Mouse (Mus musculus) hindbrain, embryonic 12.5 days (tissue): ENCODE results near the gene Esrrg. TPM values are rescaled to one million over a fixed set of nuclear protein-coding genes. Genes with fewer than 3 reads are reported as not detected.
A peak's percentile ranks its signal among the peaks of the same experiment; 100 is the strongest.

Experiments used
- ATAC-seq: fragments of 200-750 bp; cut with Nextera tagmentation; 2 replicates; pipeline ENCODE4 v1.8.0; 2017; ENCODE audit warnings: moderate TSS enrichment; ENCODE audit not compliant: low FRiP score
- H3K27ac ChIP-seq: fragments of 300-500 bp; sonication (generic); 2 replicates; pipeline ENCODE4 v1.5.1; 2016; ENCODE audit warnings: mild to moderate bottlenecking
- H3K27me3 ChIP-seq: fragments of 300-500 bp; sonication (generic); 2 replicates; pipeline ENCODE4 v1.6.1; 2016; ENCODE audit warnings: mild to moderate bottlenecking
- H3K36me3 ChIP-seq: fragments of 300-500 bp; sonication (generic); 2 replicates; pipeline ENCODE4 v1.6.1; 2016; ENCODE audit warnings: mild to moderate bottlenecking
- H3K4me1 ChIP-seq: fragments of 300-500 bp; sonication (generic); 2 replicates; pipeline ENCODE4 v1.6.1; 2016
- H3K4me2 ChIP-seq: fragments of 300-500 bp; sonication (generic); replicated peaks from 2 replicates; pipeline ENCODE4 v1.6.1; 2016; ENCODE audit warnings: mild to moderate bottlenecking
- H3K4me3 ChIP-seq: fragments of 300-500 bp; sonication (generic); 2 replicates; pipeline ENCODE4 v1.5.1; 2016; ENCODE audit warnings: mild to moderate bottlenecking
- H3K9ac ChIP-seq: fragments of 300-500 bp; sonication (generic); 2 replicates; pipeline ENCODE4 v1.6.1; 2016; ENCODE audit warnings: mild to moderate bottlenecking, moderate library complexity
- H3K9me3 ChIP-seq: fragments of 300-500 bp; sonication (generic); replicated peaks from 2 replicates; pipeline ENCODE4 v1.6.1; 2016; ENCODE audit warnings: mild to moderate bottlenecking
- WGBS: fragments of 180-500 bp; shearing (Covaris S2); methylation state at CpG from one replicate; pipeline ENCODE4 v1.1.7; 2016; 5-methylcytosine and 5-hydroxymethylcytosine counted together
- polyA plus RNA-seq: library from polyadenylated mRNA; unstranded; fragments of >200 nt; fragmentation: Nextera tagmentation; extraction: Ambion mirVana; gene quantifications from 2 replicates; pipeline ENCODE4 v1.2.1, GENCODE M21; 2016

The Esrrg gene
- polyA plus RNA-seq, 1 experiment from 2014 or later = 19.3 TPM

GRCm38 (mm10) chr1:187907407-187907806, 298.8 kb downstream of the Esrrg start:
- ATAC-seq = no peak
- no peaks in the 10 kb centered on the region for H3K36me3 ChIP-seq
- H3K4me3 ChIP-seq = no peak overlapping the region
- no peak overlapping the region for H3K27ac ChIP-seq
- no peak overlapping the region for H3K9ac ChIP-seq
- H3K4me2 ChIP-seq = no peak overlapping the region
- no peaks in the 10 kb centered on the region for H3K27me3 ChIP-seq
- no peaks in the 10 kb centered on the region for H3K9me3 ChIP-seq
- H3K4me1 ChIP-seq = peaks cover 13% of the 10 kb centered on the region
- 52% methylated on average over 7 of the region's 7 CpGs for WGBS

GRCm38 (mm10) chr1:187907871-187908270, 299.3 kb downstream of the Esrrg start:
- H3K27me3 ChIP-seq = no peaks in the 10 kb centered on the region
- 5% methylated on average over 3 of the region's 3 CpGs for WGBS
- no peak for ATAC-seq
- H3K4me1 ChIP-seq = peaks cover 13% of the 10 kb centered on the region
- H3K9ac ChIP-seq = no peak overlapping the region
- no peak overlapping the region for H3K27ac ChIP-seq
- H3K36me3 ChIP-seq = no peaks in the 10 kb centered on the region
- H3K4me2 ChIP-seq = no peak overlapping the region
- no peak overlapping the region for H3K4me3 ChIP-seq
- H3K9me3 ChIP-seq = no peaks in the 10 kb centered on the region

- no peak for ATAC-seq
- 86% methylated on average over 7 of the region's 7 CpGs for WGBS
- no peak overlapping the region for H3K9ac ChIP-seq
- no peak overlapping the region for H3K27ac ChIP-seq
- H3K4me1 ChIP-seq = peaks cover 13% of the 10 kb centered on the region
- no peaks in the 10 kb centered on the region for H3K36me3 ChIP-seq
- no peak overlapping the region for H3K4me3 ChIP-seq
- no peak overlapping the region for H3K4me2 ChIP-seq
- no peaks in the 10 kb centered on the region for H3K9me3 ChIP-seq
- H3K27me3 ChIP-seq = no peaks in the 10 kb centered on the region
Measured at GRCm38 (mm10) chr1:187910718-187911117, 302.1 kb downstream of the Esrrg start.

GRCm38 (mm10) chr1:187911201-187911600, 302.6 kb downstream of the Esrrg start:
- 83% methylated on average over 6 of the region's 6 CpGs for WGBS
- no peaks in the 10 kb centered on the region for H3K36me3 ChIP-seq
- no peak for ATAC-seq
- peaks cover 13% of the 10 kb centered on the region for H3K4me1 ChIP-seq
- H3K4me3 ChIP-seq = no peak overlapping the region
- H3K9ac ChIP-seq = no peak overlapping the region
- no peaks in the 10 kb centered on the region for H3K27me3 ChIP-seq
- no peak overlapping the region for H3K4me2 ChIP-seq
- no peak overlapping the region for H3K27ac ChIP-seq
- no peaks in the 10 kb centered on the region for H3K9me3 ChIP-seq

GRCm38 (mm10) chr1:187918303-187918702, 309.7 kb downstream of the Esrrg start:
- Histone ChIP-seq H3K4me3 (no peak overlapping the region), H3K27ac (no peak overlapping the region), H3K4me2 (no peak overlapping the region), H3K27me3 (no peaks in the 10 kb centered on the region), H3K9me3 (no peaks in the 10 kb centered on the region), H3K4me1 (peaks cover 3% of the 10 kb centered on the region; the same call in 1 of the 2 replicates), H3K36me3 (no peaks in the 10 kb centered on the region), H3K9ac (no peak overlapping the region)
- 0 out of 2 replicates have a peak, but pooled peaks have one; percentile 52 for ATAC-seq
- 45% methylated on average over 6 of the region's 6 CpGs for WGBS

- H3K9me3 ChIP-seq = no peaks in the 10 kb centered on the region
- no peak overlapping the region for H3K4me3 ChIP-seq
- H3K36me3 ChIP-seq = no peaks in the 10 kb centered on the region
- H3K4me2 ChIP-seq = no peak overlapping the region
- H3K9ac ChIP-seq = no peak overlapping the region
- H3K27ac ChIP-seq = no peak overlapping the region
- no peaks in the 10 kb centered on the region for H3K27me3 ChIP-seq
- peaks cover 3% of the 10 kb centered on the region; the same call in 1 of the 2 replicates for H3K4me1 ChIP-seq
- no peak for ATAC-seq
- WGBS = 87% methylated on average over 4 of the region's 4 CpGs
Measured at GRCm38 (mm10) chr1:187918939-187919338, 310.3 kb downstream of the Esrrg start.

- no peak overlapping the region for H3K4me3 ChIP-seq
Measured at GRCm38 (mm10) chr1:187920156-187920777, 311.7 kb downstream of the Esrrg start.

GRCm38 (mm10) chr1:187931146-187931545, 322.6 kb downstream of the Esrrg start:
- Histone ChIP-seq H3K4me3 (no peak overlapping the region), H3K9ac (no peak overlapping the region), H3K9me3 (no peaks in the 10 kb centered on the region), H3K4me2 (no peak overlapping the region), H3K36me3 (no peaks in the 10 kb centered on the region), H3K27me3 (no peaks in the 10 kb centered on the region), H3K4me1 (no peaks in the 10 kb centered on the region), H3K27ac (no peak overlapping the region)
- ATAC-seq = no peak
- WGBS = 75% methylated on average over 3 of the region's 3 CpGs

More at GRCm38 (mm10) chr1:187920156-187920777, 311.7 kb downstream of the Esrrg start:
- 75% methylated on average over 5 of the region's 5 CpGs for WGBS
- H3K9me3 ChIP-seq = no peaks in the 10 kb centered on the region
- H3K27ac ChIP-seq = no peak overlapping the region
- H3K27me3 ChIP-seq = no peaks in the 10 kb centered on the region
- no peak overlapping the region for H3K9ac ChIP-seq
- H3K4me2 ChIP-seq = no peak overlapping the region
- ATAC-seq = no peak
- peaks cover 3% of the 10 kb centered on the region; the same call in 1 of the 2 replicates for H3K4me1 ChIP-seq
- no peaks in the 10 kb centered on the region for H3K36me3 ChIP-seq

GRCm38 (mm10) chr1:187938652-187939051, 330.1 kb downstream of the Esrrg start:
- Histone ChIP-seq H3K4me3 (no peak overlapping the region), H3K4me2 (no peak overlapping the region), H3K27ac (no peak overlapping the region), H3K27me3 (no peaks in the 10 kb centered on the region), H3K9me3 (no peaks in the 10 kb centered on the region), H3K36me3 (no peaks in the 10 kb centered on the region), H3K9ac (no peak overlapping the region), H3K4me1 (peaks cover 7% of the 10 kb centered on the region; the same call in 1 of the 2 replicates)
- ATAC-seq = no peak
- WGBS = 88% methylated on average over 7 of the region's 7 CpGs

- no peaks in the 10 kb centered on the region for H3K27me3 ChIP-seq
- H3K9ac ChIP-seq = no peak overlapping the region
- H3K4me1 ChIP-seq = peaks cover 7% of the 10 kb centered on the region; the same call in 1 of the 2 replicates
- no peak overlapping the region for H3K4me3 ChIP-seq
- H3K9me3 ChIP-seq = no peaks in the 10 kb centered on the region
- no peak for ATAC-seq
- no peak overlapping the region for H3K27ac ChIP-seq
- no peak overlapping the region for H3K4me2 ChIP-seq
- no peaks in the 10 kb centered on the region for H3K36me3 ChIP-seq
- WGBS = 39% methylated on average over 4 of the region's 4 CpGs
Measured at GRCm38 (mm10) chr1:187939078-187939477, 330.5 kb downstream of the Esrrg start.

GRCm38 (mm10) chr1:187951506-187951905, 342.9 kb downstream of the Esrrg start:
- no peak for ATAC-seq
- 56% methylated on average over 3 of the region's 3 CpGs for WGBS
- H3K4me1 ChIP-seq = no peaks in the 10 kb centered on the region

GRCm38 (mm10) chr1:187956702-187957101, 348.1 kb downstream of the Esrrg start:
- Histone ChIP-seq H3K4me3 (no peak overlapping the region), H3K4me2 (no peak overlapping the region), H3K9me3 (no peaks in the 10 kb centered on the region), H3K27ac (no peak overlapping the region), H3K27me3 (no peaks in the 10 kb centered on the region), H3K9ac (no peak overlapping the region), H3K36me3 (no peaks in the 10 kb centered on the region), H3K4me1 (no peaks in the 10 kb centered on the region)
- no peak for ATAC-seq
- 89% methylated on average over 2 of the region's 2 CpGs for WGBS

More at GRCm38 (mm10) chr1:187951506-187951905, 342.9 kb downstream of the Esrrg start:
- Histone ChIP-seq H3K27ac (no peak overlapping the region), H3K9ac (no peak overlapping the region), H3K36me3 (no peaks in the 10 kb centered on the region), H3K4me2 (no peak overlapping the region), H3K9me3 (no peaks in the 10 kb centered on the region), H3K27me3 (no peaks in the 10 kb centered on the region), H3K4me3 (no peak overlapping the region)

- H3K9ac ChIP-seq = no peak overlapping the region
- no peak; the same call in 1 of the 2 replicates for ATAC-seq
- WGBS = 74% methylated on average over 9 of the region's 9 CpGs
- no peaks in the 10 kb centered on the region for H3K27me3 ChIP-seq
- H3K9me3 ChIP-seq = no peaks in the 10 kb centered on the region
- no peaks in the 10 kb centered on the region for H3K4me1 ChIP-seq
- no peak overlapping the region for H3K4me2 ChIP-seq
- no peaks in the 10 kb centered on the region for H3K36me3 ChIP-seq
- H3K4me3 ChIP-seq = no peak overlapping the region
- H3K27ac ChIP-seq = no peak overlapping the region
Measured at GRCm38 (mm10) chr1:187959192-187959591, 350.6 kb downstream of the Esrrg start.
